17 mouse cellular contexts compared by ENCODE assay signal in the genomic region with DNA sequence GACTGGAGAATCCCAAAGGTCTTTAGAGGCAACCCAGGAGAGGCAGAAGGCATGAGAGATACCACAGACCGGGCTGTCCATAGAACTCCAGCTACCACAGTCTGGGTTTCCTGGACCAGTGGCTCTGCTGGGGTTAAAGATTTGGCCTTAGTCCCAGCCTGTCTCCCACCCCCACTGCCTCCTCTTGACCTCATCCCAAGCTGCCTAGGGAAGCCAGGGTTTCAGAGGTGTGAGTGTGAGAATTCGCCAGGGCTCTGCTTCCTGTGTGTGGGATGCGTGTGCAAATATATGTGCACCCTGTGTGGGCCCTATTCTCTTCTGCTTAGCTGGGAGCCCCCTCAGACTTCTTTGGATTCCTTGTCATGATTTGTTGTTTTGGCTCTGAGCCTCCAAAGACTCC.
"Had no signal": no experiment of that assay in that cellular context is flagged by ENCODE, and none has a peak within 500 bp of the region (broad histone marks: within the 10 kb centered on the region; RNA-seq: fewer than 3 reads in every experiment).

No protein-coding gene starts in this region.

- H3K9ac ChIP-seq: kidney, embryonic 15.5 days; limb, embryonic 13.5 days; liver, embryonic 12.5 days; liver, embryonic 15.5 days; stomach, embryonic 15.5 days had no signal

- H3K9me3 ChIP-seq: kidney, embryonic 15.5 days; limb, embryonic 10.5 days; limb, embryonic 13.5 days; liver, embryonic 12.5 days; liver, embryonic 15.5 days; stomach, embryonic 15.5 days had no signal

- H3K27me3 ChIP-seq: stomach, embryonic 15.5 days had no signal

- DNase-seq: layer of hippocampus, adult 9-11 months; liver; midbrain, embryonic 14.5 days; right cerebral cortex, adult 18-20 months; right cerebral cortex, postnatal 14 days; right cerebral cortex, postnatal 4 days; thymus, postnatal 25 days had no signal

- H3K4me3 ChIP-seq: kidney, embryonic 15.5 days; layer of hippocampus, adult 2 months; limb, embryonic 10.5 days; limb, embryonic 13.5 days; liver, embryonic 12.5 days; liver, embryonic 15.5 days; stomach, embryonic 15.5 days had no signal

- H3K36me3 ChIP-seq: kidney, embryonic 15.5 days; limb, embryonic 10.5 days; limb, embryonic 13.5 days; liver, embryonic 12.5 days; liver, embryonic 15.5 days; stomach, embryonic 15.5 days had no signal

- H3K27ac ChIP-seq: hindbrain, postnatal 0 days; layer of hippocampus, adult 2 months; limb, embryonic 10.5 days; limb, embryonic 13.5 days; liver, embryonic 12.5 days; liver, embryonic 15.5 days; macrophage; stomach, embryonic 15.5 days had no signal

- ATAC-seq: hindbrain, postnatal 0 days; inflammation-experienced regulatory T-cells, adult 6 months; liver, embryonic 12.5 days had no signal

- H3K4me2 ChIP-seq: kidney, embryonic 15.5 days; limb, embryonic 13.5 days; liver, embryonic 12.5 days; liver, embryonic 15.5 days; stomach, embryonic 15.5 days had no signal
